Mouse (Mus musculus) lung, postnatal 36 days (tissue): ENCODE measurements around the gene P2ry14.

ENCODE experiments used
- DNase-seq: peaks from one replicate; pipeline ENCODE4 v3.0.0; 2022; ENCODE audit warnings: mixed read lengths

P2ry14 gene

DNA sequence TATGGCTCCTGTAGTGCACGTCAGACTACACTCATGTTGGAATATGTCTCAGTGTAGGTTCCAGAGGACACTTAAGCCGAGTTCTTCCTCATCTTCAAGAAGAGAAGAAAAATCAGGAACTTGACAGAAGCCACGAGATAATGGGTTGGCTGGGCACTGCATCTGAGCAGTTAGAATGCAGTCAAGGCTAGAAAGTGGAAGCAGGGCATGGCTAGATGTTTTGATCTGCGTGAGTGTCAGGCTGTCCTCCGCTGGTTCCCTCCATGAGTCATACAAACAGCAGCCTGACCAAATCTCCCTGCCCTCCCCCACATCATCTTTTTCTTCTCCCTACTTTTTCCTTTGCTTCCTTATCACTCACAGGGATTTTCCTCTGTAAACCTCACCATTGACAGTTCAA lies at the start of gene P2ry14:
TSS of gene P2ry14 (minus strand) at position 195 of the 400 bp plus-strand sequence.
- peak; percentile 56 for DNase-seq

DNA sequence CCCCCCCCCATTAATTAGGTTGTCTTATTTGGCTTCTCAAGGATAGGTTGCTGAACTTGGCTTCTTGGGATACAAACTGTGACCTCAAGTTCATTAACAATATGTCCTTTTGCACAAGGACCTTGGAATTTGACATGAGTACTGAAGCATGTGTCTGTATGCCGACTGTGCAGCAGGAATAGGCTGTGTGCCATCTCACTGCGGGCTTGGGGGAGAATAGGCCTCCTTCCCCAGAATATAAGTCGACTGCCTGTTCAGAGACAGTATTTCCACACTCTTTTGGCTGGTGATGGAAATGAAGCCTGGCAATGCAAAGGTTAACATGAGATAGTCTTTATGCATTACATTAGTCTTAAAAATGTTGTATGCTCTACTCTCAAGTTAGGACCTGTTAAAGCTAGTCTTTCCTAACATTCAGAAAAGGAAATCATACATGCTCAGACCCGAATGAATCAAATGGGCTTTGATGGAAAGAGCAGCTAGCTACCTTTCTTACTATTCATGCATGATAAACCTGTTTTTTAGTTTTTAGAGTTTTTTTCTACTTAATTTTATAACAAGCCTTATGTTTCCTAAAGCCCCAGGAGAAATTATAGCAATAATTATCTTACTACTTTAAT lies 44.0 kb upstream of the P2ry14 start:
- DNase-seq: no peak

- no peak for DNase-seq
These were observed 41.5 kb upstream of the P2ry14 start, which contains the start of gene Gpr87 for GRCm38 (mm10) chr3:59194938-59195337. TSS of gene Gpr87 (minus strand) at chr3:59195104.

- no peak for DNase-seq
These were observed 40.7 kb upstream of the P2ry14 start for GRCm38 (mm10) chr3:59194099-59194498.

DNA sequence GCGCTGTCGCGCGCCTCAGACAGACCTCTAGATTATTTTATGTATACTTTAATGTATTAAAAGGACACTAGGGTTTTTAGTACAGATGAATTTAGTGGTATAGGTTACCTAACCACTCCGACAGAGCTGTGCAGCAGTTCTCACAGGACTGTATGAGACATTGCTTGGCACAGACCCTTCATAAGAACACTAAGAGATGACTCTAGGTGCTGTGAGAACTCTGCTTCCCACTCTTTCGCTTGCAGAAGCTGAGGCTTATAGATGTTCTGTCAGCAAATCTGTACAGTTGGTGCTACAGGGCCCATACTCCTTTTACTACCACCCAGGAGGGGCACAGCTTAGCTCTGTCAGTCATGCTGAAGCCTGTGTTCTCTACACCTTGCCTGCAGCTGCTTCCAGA lies 38.3 kb upstream of the P2ry14 start:
- no peak for DNase-seq

GRCm38 (mm10) chr3:59187336-59187735 lies 33.9 kb upstream of the P2ry14 start:
- DNase-seq: no peak

GRCm38 (mm10) chr3:59185662-59186061 lies 32.2 kb upstream of the P2ry14 start:
- no peak for DNase-seq

GRCm38 (mm10) chr3:59182129-59182528 lies 28.7 kb upstream of the P2ry14 start:
- DNase-seq: no peak

GRCm38 (mm10) chr3:59181134-59181533 lies 27.7 kb upstream of the P2ry14 start:
- no peak for DNase-seq

DNA sequence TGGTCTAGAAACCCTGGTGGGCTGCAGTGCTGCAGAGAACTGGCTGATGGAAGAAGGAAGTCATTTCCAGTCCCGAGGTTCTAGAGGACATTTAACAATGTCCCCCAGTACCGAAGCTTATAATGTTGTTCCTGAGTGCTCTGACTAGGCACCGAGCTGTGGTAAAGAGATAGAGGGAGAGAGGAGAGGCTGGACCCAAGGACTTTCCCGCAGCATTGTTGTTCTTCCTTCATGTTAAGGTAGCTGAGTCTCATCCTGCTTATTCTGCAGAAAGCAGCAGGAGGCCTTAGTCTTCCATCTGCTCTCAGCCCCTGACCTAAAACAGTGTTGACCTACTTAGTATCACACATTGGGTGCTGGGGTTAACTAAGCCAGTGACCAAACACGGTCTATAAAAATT lies 23.5 kb upstream of the P2ry14 start:
- DNase-seq: no peak

GRCm38 (mm10) chr3:59175234-59175633 lies 21.8 kb upstream of the P2ry14 start:
- DNase-seq: peak; percentile 71

DNA sequence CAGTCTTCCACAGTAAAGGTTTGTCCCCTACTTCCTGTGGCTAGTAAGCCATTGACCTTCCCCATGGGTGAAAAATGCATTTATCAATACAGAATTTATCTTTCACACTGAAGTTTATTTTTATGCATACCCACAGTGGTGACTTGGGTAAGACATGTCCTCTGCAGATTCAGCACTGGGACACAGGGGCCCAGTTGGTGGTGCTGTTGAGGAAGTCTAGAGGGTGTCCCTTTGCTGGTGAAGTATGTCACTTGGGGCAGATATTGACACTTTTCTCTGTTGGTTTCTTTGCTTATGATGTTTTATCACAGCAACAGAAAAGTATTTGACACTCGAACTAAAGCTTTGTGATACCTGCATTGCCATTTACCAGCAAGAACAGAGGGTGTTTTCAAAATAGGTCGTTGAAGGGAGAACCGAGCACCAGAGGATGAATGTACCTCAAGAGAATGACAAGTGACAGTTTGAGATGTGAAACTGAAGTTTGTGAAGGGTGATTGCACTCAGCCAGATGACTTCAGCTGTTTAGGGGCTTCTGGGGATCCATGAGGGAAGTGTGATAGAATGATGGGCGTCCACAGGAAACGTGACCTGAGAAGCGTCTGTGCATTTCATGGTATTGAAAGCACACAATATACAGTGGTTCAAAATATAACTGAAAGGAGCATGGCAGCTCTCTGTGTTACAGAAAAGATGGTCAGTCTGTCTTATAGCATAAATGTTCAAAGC lies 21.2 kb upstream of the P2ry14 start:
- DNase-seq: peak; percentile 26

DNA sequence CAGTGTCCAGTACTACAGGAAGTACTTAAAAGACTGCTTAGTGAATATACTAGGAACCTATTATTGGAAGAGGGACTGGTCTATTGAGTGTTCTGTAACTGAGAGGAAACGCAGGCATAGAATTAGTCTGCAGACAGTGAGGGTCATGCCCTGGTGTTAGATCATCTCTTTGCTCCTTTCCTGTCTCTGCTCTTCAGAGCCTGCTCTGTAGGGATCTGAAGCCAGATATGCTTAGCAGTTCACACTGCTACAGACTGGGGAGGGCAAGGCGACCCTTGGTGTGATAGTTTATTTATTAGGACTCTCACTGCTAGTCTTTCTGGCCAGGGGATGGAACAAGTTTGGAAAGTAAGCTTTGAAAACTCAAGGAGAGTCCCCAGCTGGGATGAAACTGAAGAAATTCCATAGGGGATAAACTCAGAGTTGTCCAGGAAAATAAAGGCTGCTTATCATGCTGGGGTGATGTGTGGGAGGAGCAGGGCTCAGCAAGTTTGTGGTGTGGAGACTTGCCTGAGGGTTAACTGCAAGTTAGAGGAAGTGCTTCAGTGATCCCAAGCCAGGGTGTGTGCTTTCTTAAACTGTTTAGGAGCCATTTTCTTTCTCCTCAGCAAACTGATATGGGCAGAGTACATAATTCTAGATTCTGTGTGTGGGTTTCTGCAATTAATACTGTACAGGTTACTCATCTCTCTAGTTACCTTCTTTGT lies 16.7 kb upstream of the P2ry14 start:
- DNase-seq: no peak

DNA sequence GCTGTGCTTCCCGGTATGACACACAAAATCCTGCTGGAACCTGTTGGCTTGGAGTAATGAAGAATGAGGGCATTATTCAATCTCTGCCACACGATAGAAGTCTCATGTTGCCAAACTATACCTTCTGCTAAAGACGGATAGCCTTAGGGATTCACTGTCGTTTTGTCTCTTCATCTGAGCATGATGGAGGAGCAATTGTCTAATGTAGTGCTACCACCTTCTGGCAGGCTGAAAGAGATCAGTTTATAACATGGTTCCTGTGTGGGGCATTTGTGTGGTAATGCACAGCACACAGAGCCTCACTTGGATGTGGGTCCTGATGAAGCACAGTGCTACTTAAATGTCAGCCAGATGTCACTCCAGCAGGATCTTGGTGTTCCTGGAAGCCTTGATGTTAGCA lies 15.8 kb upstream of the P2ry14 start:
- DNase-seq: no peak

- no peak for DNase-seq
These were observed 15.1 kb upstream of the P2ry14 start for GRCm38 (mm10) chr3:59168476-59168875.

GRCm38 (mm10) chr3:59167417-59168054 lies 14.1 kb upstream of the P2ry14 start:
- peak; percentile 13 for DNase-seq

- DNase-seq: no peak
These were observed 7.0 kb upstream of the P2ry14 start for GRCm38 (mm10) chr3:59160465-59160864.

GRCm38 (mm10) chr3:59157048-59157447 lies 3.6 kb upstream of the P2ry14 start:
- DNase-seq: no peak

DNA sequence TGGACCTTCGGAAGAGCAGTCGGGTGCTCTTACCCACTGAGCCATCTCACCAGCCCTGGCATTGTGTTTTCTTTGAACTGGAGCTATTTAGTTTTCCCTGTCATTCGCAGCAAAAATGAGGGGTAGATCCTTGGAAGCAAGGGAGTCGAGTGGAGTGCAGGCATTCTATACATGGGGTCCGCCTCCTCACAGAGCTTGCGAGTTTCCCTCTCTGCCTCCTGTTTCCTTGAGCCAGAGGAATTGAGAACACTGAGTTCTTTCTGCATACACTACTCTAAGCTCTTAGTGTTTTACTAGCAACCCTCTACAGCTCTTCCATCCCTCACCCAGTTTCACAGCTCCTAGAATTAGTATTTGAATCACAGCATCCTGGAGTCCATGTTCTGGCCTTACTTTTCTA lies 2.0 kb upstream of the P2ry14 start:
- no peak for DNase-seq

- DNase-seq: no peak
These were observed 1.5 kb upstream of the P2ry14 start for GRCm38 (mm10) chr3:59154888-59155287.

DNA sequence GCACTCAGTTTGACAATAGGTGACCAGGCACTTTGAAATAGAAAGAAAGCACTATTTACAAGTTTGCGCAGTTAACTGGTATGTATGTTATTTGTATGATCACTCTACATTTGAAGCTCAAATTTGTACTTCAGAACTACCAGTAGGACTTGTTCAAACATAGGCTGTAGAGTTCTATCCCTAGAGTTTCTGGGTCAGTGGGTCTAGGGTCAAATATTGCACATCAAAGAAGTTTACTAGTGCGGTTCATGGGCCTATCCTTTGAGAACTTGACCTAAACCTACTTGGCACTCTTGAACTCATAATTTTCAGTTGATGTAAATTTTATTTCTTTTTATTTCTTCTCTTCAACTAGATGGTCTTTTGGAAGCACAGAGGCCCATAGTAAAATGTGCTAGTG lies 2.8 kb downstream of the P2ry14 start:
- DNase-seq: no peak

- DNase-seq: no peak
These were observed 3.8 kb downstream of the P2ry14 start for GRCm38 (mm10) chr3:59149646-59150045.

- no peak for DNase-seq
These were observed 8.2 kb downstream of the P2ry14 start for GRCm38 (mm10) chr3:59145194-59145593.
